Mouse (Mus musculus): ENCODE measurements around the gene Esr2.
"Not testable (repeated sequence)": the region's sequence is repeated elsewhere in the genome, so short reads cannot be mapped to it uniquely, and the experiment has no call there.

DNA sequence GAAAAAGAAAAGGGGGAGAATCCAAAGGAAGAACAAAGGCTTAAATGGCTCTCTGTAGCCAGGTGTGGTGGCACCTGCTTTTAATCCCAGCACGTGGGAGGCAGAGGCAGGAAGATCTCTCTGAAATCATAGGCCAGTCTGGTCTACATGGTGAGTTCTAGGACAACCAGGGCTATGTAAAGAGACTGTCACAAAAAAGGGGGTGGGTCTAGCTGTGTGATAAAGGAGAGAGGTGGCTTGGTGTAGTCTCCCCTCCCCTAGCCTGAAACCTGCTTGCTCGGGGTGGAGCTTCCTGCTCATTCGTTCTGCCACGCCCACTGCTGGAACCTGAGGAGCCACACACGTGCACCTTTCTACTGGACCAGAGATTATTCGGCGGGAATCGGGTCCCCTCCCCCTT, 45.0 kb upstream of the Esr2 start:
- not testable (repeated sequence) for TF ChIP-seq CTCF (conservative IDR thresholded peaks at IDR 0.05; ENCODE audit: insufficient read depth, insufficient read length, low read depth, low read length); POLR2A (IDR thresholded peaks at IDR 0.05; ENCODE audit: low read depth, low read length)

All from kidney, adult 2 months (tissue).